Mouse (Mus musculus) testis, adult 2 months (tissue): ENCODE results near the gene 1700025G04Rik.

Source experiments
- CTCF ChIP-seq: fragments of 200-500 bp; IDR thresholded peaks from 2 replicates; pipeline ENCODE4 v1.5.1; 2012; ENCODE audit warnings: low read depth, mild to moderate bottlenecking, inconsistent platforms, low read length, moderate library complexity; ENCODE audit not compliant: control insufficient read depth, insufficient read depth, insufficient replicate concordance
- POLR2A ChIP-seq: fragments of 200-500 bp; IDR thresholded peaks from 2 replicates; pipeline ENCODE4 v1.6.1; 2012; ENCODE audit warnings: low read depth, mild to moderate bottlenecking, inconsistent platforms, low read length, moderate library complexity; ENCODE audit not compliant: control insufficient read depth

GRCm38 (mm10) chr1:152110123-152110522, 20.2 kb upstream of the 1700025G04Rik start:
- TF ChIP-seq CTCF (no peak), POLR2A (no peak)
